27 mouse cellular contexts compared by ENCODE assay signal in the genomic region with DNA sequence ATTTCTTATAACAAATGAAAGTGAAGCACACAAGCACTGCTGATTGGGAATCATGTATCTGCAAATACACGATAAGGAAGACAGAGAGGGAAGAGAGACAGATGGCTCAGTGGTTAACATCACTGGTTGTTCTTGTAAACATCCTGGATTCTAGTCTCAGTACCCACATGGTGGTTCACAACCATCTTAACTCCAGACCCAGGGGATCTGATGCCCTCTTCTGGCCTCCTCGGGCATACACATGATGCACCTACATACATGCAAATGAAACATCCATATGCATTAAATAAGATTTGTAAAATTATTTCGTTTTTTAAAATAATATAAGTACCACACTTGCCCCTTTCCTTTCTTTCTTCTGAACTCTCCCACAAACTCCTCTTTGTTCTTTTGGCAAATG.
A peak's percentile ranks its signal among the peaks of the same experiment; 100 is the strongest.
DNase-seq lines count a peak whose midpoint lies in the region; ATAC-seq and TF ChIP-seq lines count a peak whose summit lies in the region.
"Had no signal": no experiment of that assay in that cellular context is flagged by ENCODE, and none has a peak within 500 bp of the region (broad histone marks: within the 10 kb centered on the region; RNA-seq: fewer than 3 reads in every experiment).

No protein-coding gene starts in this region.

- no peak for ATAC-seq in forebrain, embryonic 16.5 days
- ATAC-seq: CD4-positive, CD25-positive, alpha-beta regulatory T cell, adult 4 months; forebrain, embryonic 15.5 days; liver, postnatal 0 days; midbrain, embryonic 13.5 days had no signal

- H3K4me1 ChIP-seq in MEL (ENCODE audit: control insufficient read depth in 1 of 2, insufficient read depth in 2 of 2, low read length in 2 of 2) = no peaks in the 10 kb centered on the region
- H3K4me1 ChIP-seq in forebrain, embryonic 16.5 days (replicated peaks; ENCODE audit: control insufficient read depth, insufficient read depth, low read length) = no peaks in the 10 kb centered on the region
- H3K4me1 ChIP-seq: embryonic facial prominence, embryonic 10.5 days; forebrain, embryonic 15.5 days; hindbrain, embryonic 15.5 days; limb, embryonic 10.5 days; midbrain, embryonic 13.5 days had no signal

- WGBS in forebrain, embryonic 16.5 days = 71% methylated on average over 3 of the region's 3 CpGs

- TF ChIP-seq EP300 in MEL (IDR thresholded peaks at IDR 0.05; ENCODE audit: low read depth in 1 of 2, low read length in 2 of 2) = no peak

- no peaks in the 10 kb centered on the region for H3K27me3 ChIP-seq in MEL (ENCODE audit: control insufficient read depth in 1 of 2, insufficient read depth in 2 of 2, low read length in 2 of 2)
- H3K27me3 ChIP-seq in forebrain, embryonic 16.5 days (replicated peaks; ENCODE audit: control insufficient read depth, insufficient read depth, low read length) = no peaks in the 10 kb centered on the region
- H3K27me3 ChIP-seq: forebrain, embryonic 15.5 days; heart, embryonic 15.5 days; hindbrain, embryonic 15.5 days; megakaryocyte, embryonic 14.5 days; midbrain, embryonic 13.5 days had no signal

- no peaks in the 10 kb centered on the region for H3K79me2 ChIP-seq in MEL (ENCODE audit: control insufficient read depth, insufficient read depth, low read length, poor library complexity)

- no peak overlapping the region for H3K9ac ChIP-seq in MEL (ENCODE audit: control insufficient read depth, low read depth, low read length, poor library complexity, severe bottlenecking)
- H3K9ac ChIP-seq in forebrain, embryonic 16.5 days (replicated peaks; ENCODE audit: low read depth, low read length) = no peak overlapping the region
- H3K9ac ChIP-seq: forebrain, embryonic 15.5 days; heart, embryonic 15.5 days; hindbrain, embryonic 15.5 days; liver, postnatal 0 days; midbrain, embryonic 13.5 days had no signal

- peak; percentile 15 for TF ChIP-seq CTCF in layer of hippocampus, adult 2 months (conservative IDR thresholded peaks at IDR 0.05)
- peak; percentile 4 to 31 (median 24); a peak in 4 of 6 replicates for TF ChIP-seq CTCF in MEL (IDR thresholded peaks at IDR 0.05 in 2 of 3, conservative IDR thresholded peaks at IDR 0.05 in 1 of 3; ENCODE audit: control insufficient read depth in 1 of 3, insufficient read depth in 1 of 3, low read depth in 2 of 3, low read length in 3 of 3, poor library complexity in 1 of 3, severe bottlenecking in 1 of 3)

- peak; percentile 21 for TF ChIP-seq RAD21 in MEL (IDR thresholded peaks at IDR 0.05; ENCODE audit: low read depth, low read length)

- H3K27ac ChIP-seq in layer of hippocampus, adult 2 months = no peak overlapping the region
- no peak overlapping the region for H3K27ac ChIP-seq in MEL (ENCODE audit: control insufficient read depth, low read depth, low read length)
- H3K27ac ChIP-seq in forebrain, embryonic 16.5 days (ENCODE audit: low read length) = no peak overlapping the region
- H3K27ac ChIP-seq: embryonic facial prominence, embryonic 10.5 days; forebrain, embryonic 15.5 days; heart, embryonic 15.5 days; hindbrain, embryonic 15.5 days; limb, embryonic 10.5 days; midbrain, embryonic 13.5 days had no signal

- DNase-seq in heart, adult 11 months = peak; percentile 4
- no peak for DNase-seq in heart, postnatal 36 days
- DNase-seq in layer of hippocampus, adult 2 months (ENCODE audit: low spot score in 2 of 2) = no peak
- DNase-seq in layer of hippocampus, postnatal 25 days (ENCODE audit: extremely low spot score in 1 of 2, low spot score in 1 of 2) = no peak
- DNase-seq in 3T3-L1 (ENCODE audit: low read depth, low spot score) = peak; percentile 8
- DNase-seq in MEL (ENCODE audit: low read depth, low spot score) = peak; percentile 17
- no peak for DNase-seq in frontal cortex, postnatal 10 days (ENCODE audit: low spot score in 2 of 2)
- DNase-seq: adrenal gland, postnatal 36 days; cerebellum, adult 11 months; cerebellum, adult 9-11 months; gastrocnemius, postnatal 25 days; heart, postnatal 4 days; kidney, adult 11 months; layer of hippocampus, adult 9-11 months; liver; liver, postnatal 0 days; lung, postnatal 36 days; thymus, adult 2 months had no signal

- no peaks in the 10 kb centered on the region for H3K9me3 ChIP-seq in MEL (replicated peaks; ENCODE audit: insufficient read depth, low read length)
- H3K9me3 ChIP-seq in forebrain, embryonic 16.5 days (ENCODE audit: control insufficient read depth, low read length) = no peaks in the 10 kb centered on the region
- H3K9me3 ChIP-seq: embryonic facial prominence, embryonic 10.5 days; forebrain, embryonic 15.5 days; heart, embryonic 15.5 days; hindbrain, embryonic 15.5 days; limb, embryonic 10.5 days; megakaryocyte, embryonic 14.5 days; midbrain, embryonic 13.5 days had no signal

- no peak overlapping the region for H3K4me2 ChIP-seq in forebrain, embryonic 16.5 days (ENCODE audit: low read length)
- H3K4me2 ChIP-seq: forebrain, embryonic 15.5 days; heart, embryonic 15.5 days; hindbrain, embryonic 15.5 days; midbrain, embryonic 13.5 days had no signal

- TF ChIP-seq POLR2A in MEL (IDR thresholded peaks at IDR 0.05; ENCODE audit: control insufficient read depth in 1 of 2, insufficient read depth in 1 of 2, low read depth in 1 of 2, low read length in 2 of 2, poor library complexity in 1 of 2) = no peak

- H3K4me3 ChIP-seq in layer of hippocampus, adult 2 months = no peak overlapping the region
- H3K4me3 ChIP-seq in MEL (ENCODE audit: control insufficient read depth in 1 of 2, insufficient read depth in 1 of 2, low read depth in 2 of 2, low read length in 2 of 2) = no peak overlapping the region
- H3K4me3 ChIP-seq in forebrain, embryonic 16.5 days (replicated peaks; ENCODE audit: low read length) = no peak overlapping the region
- H3K4me3 ChIP-seq: embryonic facial prominence, embryonic 10.5 days; forebrain, embryonic 15.5 days; heart, embryonic 15.5 days; hindbrain, embryonic 15.5 days; limb, embryonic 10.5 days; megakaryocyte, embryonic 14.5 days; midbrain, embryonic 13.5 days had no signal

- no peaks in the 10 kb centered on the region for H3K36me3 ChIP-seq in MEL (ENCODE audit: control insufficient read depth in 1 of 2, insufficient read depth in 2 of 2, low read length in 2 of 2)
- no peaks in the 10 kb centered on the region for H3K36me3 ChIP-seq in forebrain, embryonic 16.5 days (ENCODE audit: control insufficient read depth, insufficient read depth)
- H3K36me3 ChIP-seq: embryonic facial prominence, embryonic 10.5 days; forebrain, embryonic 15.5 days; heart, embryonic 15.5 days; hindbrain, embryonic 15.5 days; limb, embryonic 10.5 days; midbrain, embryonic 13.5 days had no signal

- intact Hi-C loops in heart, postnatal 36 days (cut with DNase I) = no loop called here

TF ChIP-seq in MEL, 35 proteins besides CTCF, POLR2A, EP300 and RAD21:
- TF ChIP-seq SMC3 (IDR thresholded peaks at IDR 0.05; ENCODE audit: low read depth, low read length) (peak; percentile 40; the same call in 1 of the 2 replicates), ETS1 (IDR thresholded peaks at IDR 0.05; ENCODE audit: low read depth, low read length) (no peak)

Comparison
In these comparisons a context has a peak if more than half of its experiments do, and no peak if none do; other contexts are left out.
1. DNase-seq: peak in heart, adult 11 months (single experiment), 3T3-L1 (single experiment) and MEL (single experiment); none in heart, postnatal 36 days (0 of 2), layer of hippocampus, adult 2 months (0 of 2), layer of hippocampus, postnatal 25 days (0 of 2) and frontal cortex, postnatal 10 days (0 of 2).